Mouse (Mus musculus): ENCODE measurements around the gene Gna15. TPM values are rescaled to one million over a fixed set of nuclear protein-coding genes. Genes with fewer than 3 reads are reported as not detected.

The Gna15 gene
- total RNA-seq, 2 experiments from 2014 or later: 0.73 to 0.78 TPM

- intact Hi-C loops (cut with DNase I): no loop called here
- DNase-seq: no peak
Measured at GRCm38 (mm10) chr10:81557491-81557890, 33.5 kb upstream of the Gna15 start.

- intact Hi-C loops (cut with DNase I): no loop called here
Measured at GRCm38 (mm10) chr10:81556282-81556681, 32.3 kb upstream of the Gna15 start.

GRCm38 (mm10) chr10:81553807-81554755 lies 30.1 kb upstream of the Gna15 start:
- intact Hi-C loops (cut with DNase I): no loop called here
- DNase-seq: no peak

More at GRCm38 (mm10) chr10:81556282-81556681, 32.3 kb upstream of the Gna15 start:
- DNase-seq: no peak

- DNase-seq: no peak
- intact Hi-C loops (cut with DNase I): no loop called here
Measured at GRCm38 (mm10) chr10:81553232-81553631, 29.2 kb upstream of the Gna15 start.

- DNase-seq: peak; percentile 80 to 81
- intact Hi-C loops (cut with DNase I): loop anchor here (2.0 kb wide), 2 partner anchors 33 to 49 kb away; no protein-coding TSS in a partner anchor
Measured at GRCm38 (mm10) chr10:81551597-81552102, 27.6 kb upstream of the Gna15 start.

- intact Hi-C loops (cut with DNase I): loop anchor here (2.0 kb wide), 2 partner anchors 31 to 47 kb away; no protein-coding TSS in a partner anchor
- peak; percentile 66 to 77 for DNase-seq
Measured at GRCm38 (mm10) chr10:81550257-81550656, 26.2 kb upstream of the Gna15 start.

GRCm38 (mm10) chr10:81548944-81549343 lies 24.9 kb upstream of the Gna15 start:
- intact Hi-C loops (cut with DNase I): loop anchor here (10.0 kb wide), 1 partner anchor 164 kb away; the partner anchor contains the start of genes Dohh, Gm48551 and Gm48552
- DNase-seq: no peak

- intact Hi-C loops (cut with DNase I): loop anchor here (10.0 kb wide), 1 partner anchor 162 kb away; the partner anchor contains the start of genes Dohh, Gm48551 and Gm48552
- DNase-seq: no peak
Measured at GRCm38 (mm10) chr10:81546788-81547571, 23.0 kb upstream of the Gna15 start.

- DNase-seq: no peak
- intact Hi-C loops (cut with DNase I): loop anchor here (10.0 kb wide), 1 partner anchor 162 kb away; the partner anchor contains the start of genes Dohh, Gm48551 and Gm48552
Measured at GRCm38 (mm10) chr10:81546332-81546731, 22.3 kb upstream of the Gna15 start.

- intact Hi-C loops (cut with DNase I): loop anchor here (10.0 kb wide), 1 partner anchor 160 kb away; the partner anchor contains the start of genes Dohh, Gm48551 and Gm48552
- peak; percentile 100 for DNase-seq
Measured at GRCm38 (mm10) chr10:81545161-81545747, 21.2 kb upstream of the Gna15 start, which contains the start of gene Gna11. Gna11 (minus strand) TSS chr10:81545190.

- intact Hi-C loops (cut with DNase I): loop anchor here (10.0 kb wide), 1 partner anchor 160 kb away; the partner anchor contains the start of genes Dohh, Gm48551 and Gm48552
- no peak for DNase-seq
Measured at GRCm38 (mm10) chr10:81544296-81545160, 20.5 kb upstream of the Gna15 start.

- intact Hi-C loops (cut with DNase I): loop anchor here (10.0 kb wide), 1 partner anchor 159 kb away; the partner anchor contains the start of genes Dohh, Gm48551 and Gm48552
- no peak for DNase-seq
Measured at GRCm38 (mm10) chr10:81543633-81544032, 19.6 kb upstream of the Gna15 start.

GRCm38 (mm10) chr10:81542727-81543460 lies 18.9 kb upstream of the Gna15 start:
- intact Hi-C loops (cut with DNase I): loop anchor here (10.0 kb wide), 1 partner anchor 158 kb away; the partner anchor contains the start of genes Dohh, Gm48551 and Gm48552
- DNase-seq: no peak

GRCm38 (mm10) chr10:81541803-81542202 lies 17.8 kb upstream of the Gna15 start:
- DNase-seq: peak; percentile 72 to 74
- intact Hi-C loops (cut with DNase I): loop anchor here (10.0 kb wide), 1 partner anchor 157 kb away; the partner anchor contains the start of genes Dohh, Gm48551 and Gm48552

GRCm38 (mm10) chr10:81541363-81541762 lies 17.3 kb upstream of the Gna15 start:
- intact Hi-C loops (cut with DNase I): loop anchor here (10.0 kb wide), 1 partner anchor 157 kb away; the partner anchor contains the start of genes Dohh, Gm48551 and Gm48552
- DNase-seq: no peak

GRCm38 (mm10) chr10:81538321-81539048 lies 14.5 kb upstream of the Gna15 start:
- DNase-seq: no peak
- intact Hi-C loops (cut with DNase I): loop anchor here (2.0 kb wide), 1 partner anchor 20 kb away; no protein-coding TSS in a partner anchor

GRCm38 (mm10) chr10:81537429-81537828 lies 13.4 kb upstream of the Gna15 start:
- intact Hi-C loops (cut with DNase I): no loop called here
- DNase-seq: no peak

Measured in heart, postnatal 36 days (tissue).